Mouse (Mus musculus): Measurements from ENCODE around the gene Tsnaxip1. TPM values are rescaled to one million over a fixed set of nuclear protein-coding genes. Genes with fewer than 3 reads are reported as not detected.

Gene Tsnaxip1
- total RNA-seq, 2 experiments from 2014 or later: 0.25 TPM; not detected in 1

GRCm38 (mm10) chr8:105860143-105860981 is 32.8 kb downstream of the Tsnaxip1 start, which contains the start of gene Nutf2:
TSS of gene Nutf2 (plus strand) at chr8:105860580.
- peak; percentile 93 to 97 for DNase-seq (ENCODE audit: low spot score in 2 of 2)

DNA sequence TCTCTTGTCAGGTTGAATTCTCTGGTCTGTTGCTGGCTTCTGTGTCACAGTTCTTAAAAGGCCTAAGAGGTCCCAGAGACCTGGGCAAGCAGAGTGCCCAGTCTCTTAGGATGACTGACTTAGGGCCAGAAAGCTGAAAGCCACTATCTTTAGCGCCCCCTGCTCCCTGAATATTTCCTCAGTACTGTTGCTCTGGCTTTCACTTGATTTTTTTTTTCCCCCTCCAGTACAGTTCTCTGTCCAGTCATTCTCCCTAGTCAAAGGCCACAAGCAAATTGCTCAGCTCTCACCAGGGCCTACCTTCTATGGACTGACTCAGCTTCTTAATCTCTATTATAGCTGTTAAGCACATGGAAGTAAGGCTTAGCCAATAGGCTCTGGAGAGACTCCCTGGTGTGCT is 34.4 kb downstream of the Tsnaxip1 start:
- no peak for DNase-seq (ENCODE audit: low spot score in 2 of 2)

DNA sequence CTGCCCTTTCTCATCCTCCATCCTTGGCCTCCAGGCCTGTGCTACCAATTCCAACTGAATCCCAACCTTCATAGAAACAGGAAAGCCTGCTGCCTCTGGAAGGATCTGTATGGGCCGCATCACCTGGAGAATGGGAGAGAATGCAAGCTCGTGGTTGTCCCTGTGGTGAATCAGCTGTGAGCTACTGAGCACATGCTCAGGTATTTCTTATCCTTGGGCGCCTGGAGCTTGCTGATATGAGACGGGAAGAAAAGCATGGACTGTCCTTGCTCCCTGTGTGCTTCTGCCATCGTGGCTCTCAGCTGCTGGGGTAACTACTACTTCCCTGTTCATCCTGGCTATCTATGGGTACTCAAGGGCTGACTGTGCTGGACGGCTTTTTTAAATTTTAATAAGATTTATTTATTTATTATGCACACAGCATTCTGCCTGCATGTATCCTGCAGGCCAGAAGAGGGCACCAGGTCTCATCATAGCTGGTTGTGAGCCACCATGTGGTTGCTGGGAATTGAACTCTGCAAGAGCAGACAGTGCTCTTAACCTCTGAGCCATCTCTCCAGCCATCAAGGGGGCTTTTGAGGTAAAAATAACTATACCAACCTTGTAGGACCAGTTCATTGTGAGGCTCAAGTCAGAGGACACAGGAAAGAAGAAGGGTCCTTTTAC is 39.0 kb downstream of the Tsnaxip1 start:
- DNase-seq (ENCODE audit: low spot score in 2 of 2): no peak

DNA sequence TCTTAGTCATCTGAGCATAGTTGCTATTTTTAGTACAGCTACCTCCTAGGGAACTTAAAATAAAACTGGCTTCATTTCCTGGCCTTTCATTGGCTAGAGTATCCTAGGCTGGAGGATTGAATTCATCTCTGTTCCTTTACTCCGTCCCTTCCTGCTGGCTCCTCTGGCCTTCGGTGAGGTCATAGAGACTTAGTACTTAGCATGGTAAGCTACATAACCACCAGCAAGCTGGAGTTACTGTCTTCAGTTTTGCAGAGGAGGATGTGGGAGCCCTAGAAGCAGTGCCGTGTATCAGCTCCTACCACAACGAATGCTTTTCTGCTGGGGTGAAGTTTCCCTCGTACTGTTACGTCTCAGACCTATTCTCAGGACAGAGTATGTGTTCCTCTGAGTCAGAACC is 46.8 kb downstream of the Tsnaxip1 start:
- no peak for DNase-seq (ENCODE audit: low spot score in 2 of 2)

DNA sequence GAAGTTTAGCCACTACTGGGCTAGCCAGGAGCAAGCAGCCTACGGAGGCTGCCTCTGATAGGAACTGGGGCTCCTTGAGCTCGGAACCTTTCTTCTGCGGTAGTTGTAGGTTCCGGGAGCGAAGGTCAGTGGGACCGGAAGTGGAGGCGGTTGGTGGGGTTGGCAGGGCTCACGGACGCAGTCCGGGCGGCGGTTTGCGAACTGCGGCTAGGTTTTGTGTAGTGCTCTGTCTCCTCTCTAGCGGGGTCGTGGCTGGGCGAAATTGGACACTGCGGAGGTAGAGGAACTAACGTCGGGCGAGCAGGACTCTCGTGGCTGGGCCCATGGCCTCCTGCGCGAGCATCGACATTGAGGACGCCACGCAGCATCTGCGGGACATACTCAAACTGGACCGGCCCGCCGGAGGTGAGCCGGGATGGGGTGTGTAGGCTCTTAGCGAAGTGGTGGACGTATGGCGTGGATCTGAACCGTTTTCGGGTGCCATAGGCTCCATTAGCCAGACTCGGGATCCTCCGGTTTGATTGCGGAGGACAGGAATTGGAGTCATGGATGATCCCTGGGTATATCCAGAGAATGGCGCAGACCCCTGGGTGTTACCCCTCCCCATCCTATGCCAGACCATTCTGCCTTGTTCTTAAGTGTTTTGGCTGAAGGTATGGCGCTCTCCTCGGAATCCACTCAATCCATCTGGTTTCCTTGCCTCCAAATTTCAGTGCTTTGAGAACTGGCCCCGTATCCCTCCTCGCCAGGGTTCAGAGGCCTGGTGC is 53.4 kb downstream of the Tsnaxip1 start, which contains the start of gene Edc4:
Gene Edc4, plus strand, starts transcription at position 128 of the 767 bp plus-strand sequence.
- DNase-seq (ENCODE audit: low spot score in 2 of 2): peak; percentile 75 to 84

DNA sequence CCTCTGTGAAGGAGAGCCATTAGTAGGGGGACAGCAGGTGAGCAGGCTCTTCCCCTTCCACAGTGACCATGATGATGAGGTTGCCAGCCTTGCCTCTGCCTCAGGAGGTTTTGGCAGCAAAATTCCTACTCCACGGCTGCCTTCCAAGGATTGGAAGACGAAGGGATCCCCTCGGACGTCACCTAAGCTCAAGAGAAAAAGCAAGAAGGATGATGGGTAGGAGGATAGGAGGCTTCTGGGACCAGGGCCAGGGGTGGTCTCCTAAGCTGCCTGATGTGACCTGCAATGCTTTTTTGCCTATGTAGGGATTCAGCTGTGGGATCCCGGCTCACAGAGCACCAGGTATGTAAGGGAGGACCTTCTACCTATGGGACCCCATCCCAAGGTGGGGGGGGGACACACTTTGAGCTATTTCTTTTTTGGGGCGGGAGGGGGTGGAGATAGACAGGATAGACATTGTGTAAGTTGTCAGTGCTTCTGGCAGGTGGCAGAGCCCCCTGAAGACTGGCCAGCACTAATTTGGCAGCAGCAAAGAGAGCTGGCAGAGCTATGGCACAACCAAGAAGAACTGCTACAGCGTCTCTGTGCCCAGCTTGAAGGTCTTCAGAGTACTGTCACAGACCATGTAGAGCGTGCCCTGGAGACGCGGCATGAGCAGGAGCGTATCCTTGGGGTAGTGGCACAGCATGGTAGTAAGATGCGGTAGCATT is 62.4 kb downstream of the Tsnaxip1 start:
- DNase-seq (ENCODE audit: low spot score in 2 of 2): no peak

GRCm38 (mm10) chr8:105890870-105891269 is 63.3 kb downstream of the Tsnaxip1 start:
- DNase-seq (ENCODE audit: low spot score in 2 of 2): peak; percentile 75 to 84

- peak in 1 of 2 experiments; percentile 44 for DNase-seq (ENCODE audit: low spot score in 2 of 2)
Measured at GRCm38 (mm10) chr8:105892432-105892831, 64.9 kb downstream of the Tsnaxip1 start.

DNA sequence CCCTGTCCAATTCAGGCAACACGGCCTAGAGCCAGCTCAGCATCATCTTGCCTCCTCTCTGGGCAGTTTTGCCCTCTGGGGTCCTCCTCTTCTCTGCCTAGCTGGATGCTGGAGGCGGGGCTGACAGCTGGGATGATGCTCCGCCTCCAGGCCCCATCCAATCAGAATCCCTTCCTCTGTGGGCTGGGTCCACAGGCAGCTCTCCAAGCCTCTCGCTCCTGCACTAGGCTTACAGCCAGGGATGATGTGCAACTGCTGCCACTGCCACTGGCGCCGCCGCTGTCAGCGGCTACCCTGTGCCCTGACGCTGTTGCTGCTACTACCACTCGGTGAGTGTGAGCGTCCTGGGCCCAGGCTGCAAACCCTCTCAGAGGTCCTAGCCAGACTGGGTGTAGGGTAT is 65.8 kb downstream of the Tsnaxip1 start, which contains the start of gene Nrn1l:
Gene Nrn1l, plus strand, starts transcription at position 229 of the 400 bp plus-strand sequence.
- DNase-seq (ENCODE audit: low spot score in 2 of 2): peak; percentile 76 to 80

Other genes starting within 250 kb of the Tsnaxip1 start
- gene Ripor1, start 222.5 kb upstream of the Tsnaxip1 start, total RNA-seq (2021): 10 to 100 TPM; 89.8 to 92.1 TPM
- 10 to 100 TPM; 80.7 to 84.5 TPM for gene Ctcf, start 191.2 kb upstream of the Tsnaxip1 start, total RNA-seq (2021)
- gene Agrp, start 190.3 kb upstream of the Tsnaxip1 start, total RNA-seq (2021): not detected
- gene Carmil2, start 141.5 kb upstream of the Tsnaxip1 start, total RNA-seq (2021): 10 to 100 TPM; 78.4 to 80.3 TPM
- 10 to 100 TPM; 46.1 to 47.4 TPM for gene Acd, start 126.6 kb upstream of the Tsnaxip1 start, total RNA-seq (2021)
- gene Pard6a, start 126.6 kb upstream of the Tsnaxip1 start, total RNA-seq (2021): 10 to 100 TPM; 34.0 to 34.7 TPM
- gene 4933405L10Rik, start 120.1 kb upstream of the Tsnaxip1 start, total RNA-seq (2021): under 1 TPM in 1 of 2 experiments, not detected in 1; 0.27 TPM
- gene Enkd1, start 119.5 kb upstream of the Tsnaxip1 start, total RNA-seq (2021): 1 to 10 TPM; 8.8 to 9.6 TPM
- gene Gfod2, start 69.1 kb upstream of the Tsnaxip1 start, total RNA-seq (2021): 10 to 100 TPM; 19.0 to 23.3 TPM
- gene Ranbp10, start 381 bp upstream of the Tsnaxip1 start, total RNA-seq (2021): 10 to 100 TPM; 24.7 to 25.7 TPM
- gene Cenpt, start 25.5 kb downstream of the Tsnaxip1 start, total RNA-seq (2021): 10 to 100 TPM; 12.6 to 12.9 TPM
- gene Thap11, start 27.4 kb downstream of the Tsnaxip1 start, total RNA-seq (2021): 10 to 100 TPM; 43.0 to 46.5 TPM
- 10 to 100 TPM; 29.0 to 41.5 TPM for gene Nutf2, start 32.8 kb downstream of the Tsnaxip1 start, total RNA-seq (2021)
- gene Edc4, start 53.1 kb downstream of the Tsnaxip1 start, total RNA-seq (2021): 10 to 100 TPM; 63.6 to 67.4 TPM
- gene Nrn1l, start 65.8 kb downstream of the Tsnaxip1 start, total RNA-seq (2021): under 1 TPM; 0.57 to 0.99 TPM
- 1 to 10 TPM; 6.5 to 7.3 TPM for gene Pskh1, start 72.7 kb downstream of the Tsnaxip1 start, total RNA-seq (2021)
- 1 to 10 TPM; 1.1 to 1.8 TPM for gene Ctrl, start 106.1 kb downstream of the Tsnaxip1 start, total RNA-seq (2021)
- 10 to 100 TPM; 62.5 to 74.3 TPM for gene Psmb10, start 110.7 kb downstream of the Tsnaxip1 start, total RNA-seq (2021)
- gene Lcat, start 115.7 kb downstream of the Tsnaxip1 start, total RNA-seq (2021): 10 to 100 TPM; 31.7 to 38.4 TPM
- 10 to 100 TPM; 18.6 to 20.8 TPM for gene Slc12a4, start 138.4 kb downstream of the Tsnaxip1 start, total RNA-seq (2021)
- gene Dpep3, start 151.7 kb downstream of the Tsnaxip1 start, total RNA-seq (2021): not detected
- 10 to 100 TPM; 15.6 to 16.2 TPM for gene Dus2, start 163.6 kb downstream of the Tsnaxip1 start, total RNA-seq (2021)
- gene Dpep2nb, start 178.2 kb downstream of the Tsnaxip1 start, total RNA-seq (2021): not detected
- gene Ddx28, start 184.2 kb downstream of the Tsnaxip1 start, total RNA-seq (2021): 10 to 100 TPM; 14.3 to 15.4 TPM
- 10 to 100 TPM; 10.9 to 12.0 TPM for gene Nfatc3, start 231.1 kb downstream of the Tsnaxip1 start, total RNA-seq (2021)